Mouse (Mus musculus): ENCODE measurements around the gene Fsd1. TPM values are rescaled to one million over a fixed set of nuclear protein-coding genes. Genes with fewer than 3 reads are reported as not detected.

Gene Fsd1
- polyA plus RNA-seq (2014; fragmentation: Illumina TruSeq; extraction: RNeasy Lipid Tissue Mini Kit (QIAGEN cat#74804); ENCODE audit: low read depth, low replicate concordance): not detected

GRCm38 (mm10) chr17:55986030-55986961 lies at the start of gene Fsd1:
Gene Fsd1 (plus strand): TSS chr17:55986509.

GRCm38 (mm10) chr17:55949400-55949799 lies 36.9 kb upstream of the Fsd1 start, which contains the start of gene Zfp119b:
Gene Zfp119b (minus strand): TSS chr17:55949500.

GRCm38 (mm10) chr17:55952447-55953027 lies 33.8 kb upstream of the Fsd1 start, which contains the start of gene Ebi3:
Gene Ebi3 (plus strand): TSS chr17:55952640.

GRCm38 (mm10) chr17:55958918-55959728 lies 27.2 kb upstream of the Fsd1 start, which contains the start of gene Yju2:
Gene Yju2 (plus strand): TSS chr17:55959099.

GRCm38 (mm10) chr17:55969966-55970891 lies 16.1 kb upstream of the Fsd1 start, which contains the start of gene Shd:
Gene Shd (plus strand): TSS chr17:55970467.

GRCm38 (mm10) chr17:56005415-56006061 lies 19.2 kb downstream of the Fsd1 start, which contains the start of the genes Stap2 and Mpnd:
Gene Stap2 (minus strand): TSS chr17:56005584.
Gene Mpnd (plus strand): TSS chr17:56005711.

GRCm38 (mm10) chr17:56036176-56036900 lies 50.0 kb downstream of the Fsd1 start, which contains the start of gene Sh3gl1:
Gene Sh3gl1 (minus strand): TSS chr17:56036635.

GRCm38 (mm10) chr17:56040030-56040856 lies 53.9 kb downstream of the Fsd1 start, which contains the start of gene Chaf1a:
Gene Chaf1a (plus strand): TSS chr17:56040439.

Other genes with a start within 250 kb of the Fsd1 start
- gene Adgre4, start 236.5 kb upstream of the Fsd1 start, polyA plus RNA-seq (2014; fragmentation: Illumina TruSeq; extraction: RNeasy Lipid Tissue Mini Kit (QIAGEN cat#74804); ENCODE audit: low read depth, low replicate concordance): 7.3 TPM
- gene Zfp119a, start 107.6 kb upstream of the Fsd1 start, polyA plus RNA-seq (2014; fragmentation: Illumina TruSeq; extraction: RNeasy Lipid Tissue Mini Kit (QIAGEN cat#74804); ENCODE audit: low read depth, low replicate concordance): 15.8 TPM
- gene Zfp959, start 94.4 kb upstream of the Fsd1 start, polyA plus RNA-seq (2014; fragmentation: Illumina TruSeq; extraction: RNeasy Lipid Tissue Mini Kit (QIAGEN cat#74804); ENCODE audit: low read depth, low replicate concordance): 23.9 TPM
- gene Zfp119b, start 37.0 kb upstream of the Fsd1 start, polyA plus RNA-seq (2014; fragmentation: Illumina TruSeq; extraction: RNeasy Lipid Tissue Mini Kit (QIAGEN cat#74804); ENCODE audit: low read depth, low replicate concordance): 11.8 TPM
- gene Ebi3, start 33.9 kb upstream of the Fsd1 start, polyA plus RNA-seq (2014; fragmentation: Illumina TruSeq; extraction: RNeasy Lipid Tissue Mini Kit (QIAGEN cat#74804); ENCODE audit: low read depth, low replicate concordance): not detected
- 0.45 TPM for gene Yju2, start 27.4 kb upstream of the Fsd1 start, polyA plus RNA-seq (2014; fragmentation: Illumina TruSeq; extraction: RNeasy Lipid Tissue Mini Kit (QIAGEN cat#74804); ENCODE audit: low read depth, low replicate concordance)
- gene Shd, start 16.0 kb upstream of the Fsd1 start, polyA plus RNA-seq (2014; fragmentation: Illumina TruSeq; extraction: RNeasy Lipid Tissue Mini Kit (QIAGEN cat#74804); ENCODE audit: low read depth, low replicate concordance): not detected
- gene Stap2, start 19.1 kb downstream of the Fsd1 start, polyA plus RNA-seq (2014; fragmentation: Illumina TruSeq; extraction: RNeasy Lipid Tissue Mini Kit (QIAGEN cat#74804); ENCODE audit: low read depth, low replicate concordance): 10.6 TPM
- gene Mpnd, start 19.2 kb downstream of the Fsd1 start, polyA plus RNA-seq (2014; fragmentation: Illumina TruSeq; extraction: RNeasy Lipid Tissue Mini Kit (QIAGEN cat#74804); ENCODE audit: low read depth, low replicate concordance): 1.8 TPM
- gene Sh3gl1, start 50.1 kb downstream of the Fsd1 start, polyA plus RNA-seq (2014; fragmentation: Illumina TruSeq; extraction: RNeasy Lipid Tissue Mini Kit (QIAGEN cat#74804); ENCODE audit: low read depth, low replicate concordance): 0.42 TPM
- 0.13 TPM for gene Chaf1a, start 53.9 kb downstream of the Fsd1 start, polyA plus RNA-seq (2014; fragmentation: Illumina TruSeq; extraction: RNeasy Lipid Tissue Mini Kit (QIAGEN cat#74804); ENCODE audit: low read depth, low replicate concordance)
- 15.0 TPM for gene Ubxn6, start 88.5 kb downstream of the Fsd1 start, polyA plus RNA-seq (2014; fragmentation: Illumina TruSeq; extraction: RNeasy Lipid Tissue Mini Kit (QIAGEN cat#74804); ENCODE audit: low read depth, low replicate concordance)
- gene Hdgfl2, start 93.1 kb downstream of the Fsd1 start, polyA plus RNA-seq (2014; fragmentation: Illumina TruSeq; extraction: RNeasy Lipid Tissue Mini Kit (QIAGEN cat#74804); ENCODE audit: low read depth, low replicate concordance): 4.5 TPM
- 0.24 TPM for gene Plin4, start 123.3 kb downstream of the Fsd1 start, polyA plus RNA-seq (2014; fragmentation: Illumina TruSeq; extraction: RNeasy Lipid Tissue Mini Kit (QIAGEN cat#74804); ENCODE audit: low read depth, low replicate concordance)
- gene Plin5, start 131.1 kb downstream of the Fsd1 start, polyA plus RNA-seq (2014; fragmentation: Illumina TruSeq; extraction: RNeasy Lipid Tissue Mini Kit (QIAGEN cat#74804); ENCODE audit: low read depth, low replicate concordance): 8.7 TPM
- gene Lrg1, start 135.5 kb downstream of the Fsd1 start, polyA plus RNA-seq (2014; fragmentation: Illumina TruSeq; extraction: RNeasy Lipid Tissue Mini Kit (QIAGEN cat#74804); ENCODE audit: low read depth, low replicate concordance): 5.9 TPM
- not detected for gene Sema6b, start 153.8 kb downstream of the Fsd1 start, polyA plus RNA-seq (2014; fragmentation: Illumina TruSeq; extraction: RNeasy Lipid Tissue Mini Kit (QIAGEN cat#74804); ENCODE audit: low read depth, low replicate concordance)
- gene Tnfaip8l1, start 176.0 kb downstream of the Fsd1 start, polyA plus RNA-seq (2014; fragmentation: Illumina TruSeq; extraction: RNeasy Lipid Tissue Mini Kit (QIAGEN cat#74804); ENCODE audit: low read depth, low replicate concordance): 7.9 TPM
- gene Mydgf, start 197.4 kb downstream of the Fsd1 start, polyA plus RNA-seq (2014; fragmentation: Illumina TruSeq; extraction: RNeasy Lipid Tissue Mini Kit (QIAGEN cat#74804); ENCODE audit: low read depth, low replicate concordance): 15.3 TPM
- 1.1 TPM for gene Dpp9, start 232.4 kb downstream of the Fsd1 start, polyA plus RNA-seq (2014; fragmentation: Illumina TruSeq; extraction: RNeasy Lipid Tissue Mini Kit (QIAGEN cat#74804); ENCODE audit: low read depth, low replicate concordance)

All from liver, adult 10 weeks (tissue).